Mouse (Mus musculus) retina, embryonic 14.5 days (tissue): ENCODE measurements at regions not wholly inside any gene's neighbourhood (a gene's known extent, or its start where the extent isn't known, plus 50 kb on each side); places are given as distances from the start of the nearest gene placed in this dataset.
A peak's percentile ranks its signal among the peaks of the same experiment; 100 is the strongest.

Experiments used
- DNase-seq: peaks from one replicate; pipeline ENCODE4 v3.0.0-alpha.2; 2015; ENCODE audit warnings: low spot score

DNA sequence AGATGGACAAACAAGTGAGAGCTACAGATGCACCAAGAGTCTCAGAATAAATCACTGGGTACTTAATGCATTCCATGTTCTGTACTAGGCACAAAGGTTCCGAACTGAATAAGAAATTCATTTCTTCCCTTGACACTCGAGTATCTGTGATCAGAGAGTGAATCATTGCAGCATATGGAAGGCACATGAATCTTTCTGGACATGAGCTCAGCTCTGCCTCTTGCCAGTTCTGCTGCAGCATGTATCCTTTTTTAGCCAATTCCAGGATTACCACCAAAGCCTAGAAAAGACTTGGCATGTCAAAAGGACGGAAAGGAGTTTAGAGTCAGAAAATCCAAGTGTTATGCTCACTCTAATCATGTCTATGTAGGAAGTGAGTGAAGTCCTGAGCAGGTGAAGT, 567.0 kb downstream of the Fam181b start:
- DNase-seq = no peak

DNA sequence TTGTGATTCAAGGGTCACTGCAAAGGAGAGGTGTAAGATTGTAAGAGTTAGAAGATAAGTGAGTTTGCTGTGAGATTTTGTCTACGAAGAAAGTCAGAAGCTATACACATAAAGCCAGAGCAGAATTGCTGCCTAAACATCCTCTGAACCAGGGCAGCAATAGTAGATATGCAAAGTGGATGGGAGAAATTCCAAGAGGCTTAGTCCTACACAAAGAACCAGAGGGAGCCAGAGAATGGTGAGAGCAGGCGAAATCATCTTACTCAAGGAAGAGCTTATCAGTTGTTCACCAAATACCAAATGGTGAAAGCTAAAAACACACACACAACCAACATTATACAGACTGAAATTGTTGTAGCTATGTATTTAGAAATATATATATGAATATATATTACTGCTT, 586.1 kb downstream of the Fam181b start:
- no peak for DNase-seq

DNA sequence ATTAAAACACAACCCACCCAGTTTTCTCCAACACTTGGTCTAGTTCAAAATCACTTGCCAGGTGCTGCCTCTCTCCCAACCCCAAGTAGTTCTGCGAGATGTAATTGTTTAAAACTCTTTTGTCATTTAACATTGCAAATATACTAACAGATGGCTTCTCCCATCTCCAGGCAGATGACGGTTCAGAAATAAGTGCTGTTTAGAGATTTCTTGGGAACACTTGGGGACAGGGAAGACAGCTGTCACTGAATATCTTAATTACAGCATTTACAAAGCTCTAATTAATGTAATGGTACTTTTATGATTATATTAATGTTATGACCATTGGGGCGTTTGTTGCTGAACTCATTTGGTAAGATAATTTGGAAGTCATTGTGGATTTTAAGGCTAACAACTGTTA, 592.2 kb downstream of the Fam181b start:
- peak; percentile 27 for DNase-seq

GRCm38 (mm10) chr7:93672496-93672895, 592.8 kb downstream of the Fam181b start:
- peak; percentile 2 for DNase-seq
